ENCODE assay signal across 16 mouse cellular contexts in the genomic region with DNA sequence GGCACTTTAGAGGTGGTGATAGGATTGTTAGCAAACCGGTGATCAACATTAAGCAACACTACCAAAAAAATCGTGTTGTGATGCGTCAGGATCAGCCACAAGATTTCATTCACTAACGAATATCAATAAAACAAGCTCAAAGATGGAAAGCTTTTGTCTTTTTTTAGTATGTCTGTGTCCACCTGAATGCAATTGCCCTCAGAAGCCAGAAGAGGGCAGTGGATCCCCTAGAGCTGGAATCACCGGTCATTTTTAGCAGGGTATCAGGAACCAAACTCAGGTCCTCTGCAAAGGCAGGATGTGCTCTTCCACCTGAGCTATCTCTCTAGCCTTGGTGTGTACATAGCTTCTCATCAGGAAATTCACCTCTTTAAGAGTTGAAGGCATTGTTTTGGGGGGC. TPM values are rescaled to one million over a fixed set of nuclear protein-coding genes. Genes with fewer than 3 reads are reported as not detected.
DNase-seq lines count a peak whose midpoint lies in the region; ATAC-seq and TF ChIP-seq lines count a peak whose summit lies in the region.
"Had no signal": no experiment of that assay in that cellular context is flagged by ENCODE, and none has a peak within 500 bp of the region (broad histone marks: within the 10 kb centered on the region; RNA-seq: fewer than 3 reads in every experiment).

No protein-coding gene starts in this region.

- TF ChIP-seq CTCF in layer of hippocampus, adult 2 months (conservative IDR thresholded peaks at IDR 0.05): peak; percentile 66

- no peak for DNase-seq in layer of hippocampus, adult 2 months (ENCODE audit: low spot score in 2 of 2)
- DNase-seq in layer of hippocampus, adult 9-10 months (ENCODE audit: low spot score): no peak
- peak; percentile 25 for DNase-seq in 3T3-L1 (ENCODE audit: low read depth, low spot score)
- DNase-seq in 416B (ENCODE audit: low read depth): peak; percentile 13
- DNase-seq in adipocyte (ENCODE audit: low spot score): peak; percentile 8
- DNase-seq in adrenal gland, postnatal 14 days: no peak
- DNase-seq: gastrocnemius, postnatal 25 days; kidney, adult 9 months; layer of hippocampus, adult 9-11 months; right cerebral cortex, adult 18-20 months; thymus, adult 2 months had no signal

- H3K36me3 ChIP-seq in midbrain, embryonic 16.5 days (ENCODE audit: control insufficient read depth, insufficient read depth, low read length): peaks cover 14% of the 10 kb centered on the region

- no peak overlapping the region for H3K9ac ChIP-seq in midbrain, embryonic 16.5 days (ENCODE audit: low read depth, low read length)
- H3K9ac ChIP-seq: hindbrain, embryonic 13.5 days had no signal

- no peak overlapping the region for H3K27ac ChIP-seq in layer of hippocampus, adult 2 months
- H3K27ac ChIP-seq in midbrain, embryonic 16.5 days (ENCODE audit: low read length): no peak overlapping the region
- H3K27ac ChIP-seq: hindbrain, embryonic 13.5 days had no signal

- ATAC-seq in midbrain, embryonic 16.5 days: no peak
- ATAC-seq: activated CD4-positive, CD25-positive, alpha-beta regulatory T cell, adult 4 months had no signal

- H3K9me3 ChIP-seq in midbrain, embryonic 16.5 days (replicated peaks; ENCODE audit: control insufficient read depth, low read length, poor library complexity, severe bottlenecking): no peaks in the 10 kb centered on the region
- H3K9me3 ChIP-seq: G1E; hindbrain, embryonic 13.5 days had no signal

- WGBS in midbrain, embryonic 16.5 days: 82% methylated on average over 5 of the region's 5 CpGs

- H3K4me3 ChIP-seq in layer of hippocampus, adult 2 months: no peak overlapping the region
- H3K4me3 ChIP-seq in midbrain, embryonic 16.5 days (ENCODE audit: low read depth, low read length): no peak overlapping the region
- H3K4me3 ChIP-seq: hindbrain, embryonic 13.5 days; megakaryocyte, embryonic 14.5 days had no signal

- H3K4me1 ChIP-seq in midbrain, embryonic 16.5 days (ENCODE audit: control insufficient read depth, insufficient read depth, low read length): no peaks in the 10 kb centered on the region

- H3K4me2 ChIP-seq in midbrain, embryonic 16.5 days (ENCODE audit: low read length): no peak overlapping the region
- H3K4me2 ChIP-seq: hindbrain, embryonic 13.5 days had no signal

- no peaks in the 10 kb centered on the region for H3K27me3 ChIP-seq in midbrain, embryonic 16.5 days (ENCODE audit: control insufficient read depth, insufficient read depth, low read depth, low read length)
- H3K27me3 ChIP-seq: hindbrain, embryonic 13.5 days had no signal

RNA-seq across cellular contexts. Expression of gene Cck, which starts 20.7 kb away (rescaled TPM):
- total RNA-seq in layer of hippocampus, adult 2 months (2021): 100 to 1,000 TPM; 667 to 672 TPM
- polyA plus RNA-seq in midbrain, embryonic 16.5 days (2015; fragmentation: Nextera tagmentation; extraction: Ambion mirVana): 26.5 and 41.5 TPM in 2 replicates
- total RNA-seq in adrenal gland, postnatal 14 days (2021): 1.0 TPM in 1 of 2 replicates, not detected in the other
- total RNA-seq: G1E had no signal
- polyA plus RNA-seq: activated CD4-positive, CD25-positive, alpha-beta regulatory T cell, adult 4 months; G1E had no signal

Comparison
In these comparisons a context has a peak if more than half of its experiments do, and no peak if none do; other contexts are left out.
1. DNase-seq: peak in 3T3-L1 (single experiment), 416B (single experiment) and adipocyte (single experiment); none in layer of hippocampus, adult 2 months (0 of 2), layer of hippocampus, adult 9-10 months (single experiment) and adrenal gland, postnatal 14 days (single experiment).
2. RNA of gene Cck, which starts 20.7 kb away (total RNA-seq): 667 to 672 TPM in layer of hippocampus, adult 2 months; 1.0 TPM in adrenal gland, postnatal 14 days; every median in the first group is over 100 times any median in the second.